Mouse (Mus musculus): ENCODE measurements around the gene Jph3. TPM values are rescaled to one million over a fixed set of nuclear protein-coding genes. Genes with fewer than 3 reads are reported as not detected.

Gene Jph3
- polyA plus RNA-seq, 1 experiment, result 0.20 TPM

DNA sequence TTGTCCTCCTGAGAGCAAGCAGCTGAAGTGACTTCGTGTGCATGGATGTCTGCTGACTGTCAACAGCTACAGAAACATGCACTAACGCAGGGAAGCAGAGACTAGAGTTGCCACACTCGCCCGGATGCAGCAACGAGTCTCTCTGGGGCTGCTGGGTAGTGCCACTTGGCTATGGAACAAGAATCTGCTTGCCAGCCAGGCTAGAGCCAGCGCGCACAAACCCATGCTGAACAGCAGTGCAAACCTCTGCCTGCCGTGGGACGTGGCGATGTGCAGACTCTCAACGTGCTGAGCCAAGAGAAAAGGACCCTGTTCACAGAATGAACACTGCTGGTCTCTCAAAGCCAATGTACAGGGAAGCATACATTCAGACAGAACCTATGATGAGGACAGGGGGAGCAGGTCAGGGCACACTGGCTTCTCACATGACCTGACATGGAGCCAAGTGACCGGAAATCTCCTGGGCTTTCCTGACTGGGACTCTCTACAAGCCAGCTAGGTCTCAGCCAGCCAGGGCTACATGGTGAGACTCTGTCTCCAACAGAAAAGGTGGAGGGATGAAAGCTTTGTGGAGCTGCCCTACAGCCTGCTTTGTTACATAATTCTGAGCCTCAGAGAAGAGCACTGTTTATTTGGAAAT is 82.6 kb downstream of the Jph3 start:
- TF ChIP-seq POLR2A (IDR thresholded peaks at IDR 0.05; ENCODE audit: low read depth, low read length) (no peak), CTCF (conservative IDR thresholded peaks at IDR 0.05; ENCODE audit: insufficient read depth, insufficient read length, low read depth, low read length) (no peak)
- Histone ChIP-seq H3K36me3 (ENCODE audit: control insufficient read depth, insufficient read depth, low read length) (no peaks in the 10 kb centered on the region), H3K4me1 (ENCODE audit: control insufficient read depth, insufficient read depth, low read length) (no peaks in the 10 kb centered on the region), H3K27me3 (replicated peaks; ENCODE audit: control insufficient read depth, insufficient read depth, low read length) (no peaks in the 10 kb centered on the region), H3K4me3 (ENCODE audit: insufficient read depth, low read depth, low read length) (no peak overlapping the region), H3K27ac (ENCODE audit: insufficient read depth, low read depth, low read length) (no peak overlapping the region)
- DNase-seq, result no peak
- 92% methylated on average over 12 of the region's 12 CpGs for WGBS

DNA sequence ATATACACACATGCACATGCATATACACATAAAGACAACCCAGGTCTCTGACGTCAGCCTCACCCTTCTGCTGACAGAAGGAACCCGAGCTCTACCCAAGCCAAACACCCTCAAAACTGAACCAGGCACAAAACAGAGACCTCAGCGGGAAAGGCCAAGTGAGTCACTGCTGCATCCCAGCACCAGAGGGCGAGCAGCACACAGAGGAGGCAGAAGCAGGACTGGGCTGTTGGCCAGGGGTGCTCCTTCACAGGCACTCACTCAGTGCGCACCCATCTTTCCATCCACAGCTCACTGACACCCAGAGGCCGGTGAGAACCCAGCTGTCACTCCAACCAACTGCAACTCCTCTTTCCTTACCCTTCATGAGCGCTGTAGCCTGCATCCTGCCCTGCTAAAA is 88.8 kb downstream of the Jph3 start:
- 80% methylated on average over 7 of the region's 7 CpGs for WGBS
- TF ChIP-seq POLR2A (IDR thresholded peaks at IDR 0.05; ENCODE audit: low read depth, low read length), result no peak
- TF ChIP-seq CTCF (conservative IDR thresholded peaks at IDR 0.05; ENCODE audit: insufficient read depth, insufficient read length, low read depth, low read length), result no peak
- Histone ChIP-seq H3K4me3 (ENCODE audit: insufficient read depth, low read depth, low read length) (no peak overlapping the region), H3K36me3 (ENCODE audit: control insufficient read depth, insufficient read depth, low read length) (no peaks in the 10 kb centered on the region), H3K4me1 (ENCODE audit: control insufficient read depth, insufficient read depth, low read length) (no peaks in the 10 kb centered on the region), H3K27ac (ENCODE audit: insufficient read depth, low read depth, low read length) (no peak overlapping the region), H3K27me3 (replicated peaks; ENCODE audit: control insufficient read depth, insufficient read depth, low read length) (no peaks in the 10 kb centered on the region)
- DNase-seq, result no peak

DNA sequence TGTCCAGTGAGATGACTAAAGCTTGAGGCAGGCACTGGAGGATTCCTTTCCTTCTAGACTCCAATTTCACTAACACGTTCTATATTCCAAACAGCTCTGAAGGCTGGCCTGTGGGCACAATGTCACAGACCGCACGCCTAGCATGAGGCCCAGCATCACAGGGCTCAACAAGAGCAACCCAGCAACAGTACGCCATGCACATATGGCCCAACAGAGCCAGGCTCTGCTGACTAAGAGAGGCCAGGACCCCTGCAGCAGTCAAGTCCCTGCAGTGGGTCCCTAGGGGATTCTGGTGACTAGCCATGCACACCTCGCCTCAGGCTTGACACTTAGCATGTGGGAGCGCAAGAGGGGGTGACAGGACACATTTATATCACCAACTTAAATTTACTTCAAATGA is 91.4 kb downstream of the Jph3 start:
- no peak for TF ChIP-seq CTCF (conservative IDR thresholded peaks at IDR 0.05; ENCODE audit: insufficient read depth, insufficient read length, low read depth, low read length)
- Histone ChIP-seq H3K4me1 (ENCODE audit: control insufficient read depth, insufficient read depth, low read length) (no peaks in the 10 kb centered on the region), H3K27ac (ENCODE audit: insufficient read depth, low read depth, low read length) (no peak overlapping the region), H3K4me3 (ENCODE audit: insufficient read depth, low read depth, low read length) (no peak overlapping the region), H3K36me3 (ENCODE audit: control insufficient read depth, insufficient read depth, low read length) (no peaks in the 10 kb centered on the region), H3K27me3 (replicated peaks; ENCODE audit: control insufficient read depth, insufficient read depth, low read length) (no peaks in the 10 kb centered on the region)
- 85% methylated on average over 6 of the region's 6 CpGs for WGBS
- DNase-seq, result no peak

DNA sequence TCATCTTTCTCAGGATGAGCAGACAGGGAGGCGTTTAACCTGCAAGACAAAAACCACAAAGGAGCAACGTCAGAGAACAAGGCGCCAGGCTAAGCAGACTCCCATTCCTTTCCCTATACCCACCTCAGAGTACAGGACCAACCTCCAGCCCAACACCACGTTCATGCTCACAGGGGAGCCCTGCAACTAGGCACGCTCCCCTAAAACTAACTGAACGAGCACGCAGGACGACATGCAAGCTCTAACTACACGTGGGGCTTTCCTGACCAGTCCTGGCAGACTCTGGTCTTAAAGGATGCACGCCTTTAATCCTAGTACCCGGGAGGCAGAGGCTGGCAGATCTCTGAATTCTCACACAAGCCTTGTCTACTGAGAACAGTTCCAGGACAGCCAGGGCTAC is 91.9 kb downstream of the Jph3 start:
- Histone ChIP-seq H3K4me1 (ENCODE audit: control insufficient read depth, insufficient read depth, low read length) (no peaks in the 10 kb centered on the region), H3K27me3 (replicated peaks; ENCODE audit: control insufficient read depth, insufficient read depth, low read length) (no peaks in the 10 kb centered on the region), H3K36me3 (ENCODE audit: control insufficient read depth, insufficient read depth, low read length) (no peaks in the 10 kb centered on the region), H3K27ac (ENCODE audit: insufficient read depth, low read depth, low read length) (no peak overlapping the region), H3K4me3 (ENCODE audit: insufficient read depth, low read depth, low read length) (no peak overlapping the region)
- no peak for TF ChIP-seq POLR2A (IDR thresholded peaks at IDR 0.05; ENCODE audit: low read depth, low read length)
- TF ChIP-seq CTCF (conservative IDR thresholded peaks at IDR 0.05; ENCODE audit: insufficient read depth, insufficient read length, low read depth, low read length), result no peak
- 79% methylated on average over 11 of the region's 11 CpGs for WGBS
- no peak for DNase-seq

DNA sequence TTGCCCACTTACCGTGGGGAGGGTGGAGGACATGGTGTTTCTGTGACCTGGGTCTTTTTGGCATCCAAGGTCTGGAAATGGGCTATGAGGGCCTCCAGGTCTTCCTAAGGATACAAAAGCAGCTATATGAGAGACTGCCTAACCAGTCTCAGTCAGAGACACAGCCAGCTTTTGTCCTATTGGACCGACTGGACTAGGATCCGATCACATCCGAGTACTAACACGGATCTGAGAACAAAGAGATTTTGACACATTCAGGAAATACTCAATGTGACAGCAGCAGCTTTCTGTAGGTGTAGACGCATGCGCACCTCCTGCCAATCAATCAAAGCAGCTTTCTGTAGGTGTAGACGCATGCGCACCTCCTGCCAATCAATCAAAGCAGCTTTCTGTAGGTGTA is 92.3 kb downstream of the Jph3 start:
- TF ChIP-seq CTCF (conservative IDR thresholded peaks at IDR 0.05; ENCODE audit: insufficient read depth, insufficient read length, low read depth, low read length) (no peak), POLR2A (IDR thresholded peaks at IDR 0.05; ENCODE audit: low read depth, low read length) (no peak)
- no peak for DNase-seq
- 83% methylated on average over 9 of the region's 9 CpGs for WGBS
- Histone ChIP-seq H3K4me3 (ENCODE audit: insufficient read depth, low read depth, low read length) (no peak overlapping the region), H3K27ac (ENCODE audit: insufficient read depth, low read depth, low read length) (no peak overlapping the region), H3K27me3 (replicated peaks; ENCODE audit: control insufficient read depth, insufficient read depth, low read length) (no peaks in the 10 kb centered on the region), H3K36me3 (ENCODE audit: control insufficient read depth, insufficient read depth, low read length) (no peaks in the 10 kb centered on the region), H3K4me1 (ENCODE audit: control insufficient read depth, insufficient read depth, low read length) (no peaks in the 10 kb centered on the region)

DNA sequence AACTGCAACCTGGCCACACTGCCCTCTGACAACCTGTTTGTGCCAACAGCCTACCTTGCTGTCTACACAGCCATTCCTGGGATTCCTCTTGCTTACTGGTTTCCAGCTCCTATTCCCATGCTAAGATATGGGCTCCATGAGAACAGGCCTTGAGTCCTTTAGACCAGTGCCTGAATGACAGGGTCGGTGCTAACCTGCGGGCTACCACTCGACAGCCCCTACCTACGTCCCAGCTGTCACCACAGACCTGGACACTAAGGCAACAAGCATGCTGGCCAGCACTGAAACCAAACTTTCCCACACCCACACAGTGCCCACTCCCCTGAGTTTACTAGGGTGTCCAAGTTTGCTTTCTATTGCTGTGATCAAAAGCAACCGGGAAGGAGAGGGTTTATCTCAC is 98.3 kb downstream of the Jph3 start:
- WGBS, result 81% methylated on average over 5 of the region's 5 CpGs
- TF ChIP-seq POLR2A (IDR thresholded peaks at IDR 0.05; ENCODE audit: low read depth, low read length) (no peak), CTCF (conservative IDR thresholded peaks at IDR 0.05; ENCODE audit: insufficient read depth, insufficient read length, low read depth, low read length) (no peak)
- H3K4me3 ChIP-seq (ENCODE audit: insufficient read depth, low read depth, low read length), result no peak overlapping the region

DNA sequence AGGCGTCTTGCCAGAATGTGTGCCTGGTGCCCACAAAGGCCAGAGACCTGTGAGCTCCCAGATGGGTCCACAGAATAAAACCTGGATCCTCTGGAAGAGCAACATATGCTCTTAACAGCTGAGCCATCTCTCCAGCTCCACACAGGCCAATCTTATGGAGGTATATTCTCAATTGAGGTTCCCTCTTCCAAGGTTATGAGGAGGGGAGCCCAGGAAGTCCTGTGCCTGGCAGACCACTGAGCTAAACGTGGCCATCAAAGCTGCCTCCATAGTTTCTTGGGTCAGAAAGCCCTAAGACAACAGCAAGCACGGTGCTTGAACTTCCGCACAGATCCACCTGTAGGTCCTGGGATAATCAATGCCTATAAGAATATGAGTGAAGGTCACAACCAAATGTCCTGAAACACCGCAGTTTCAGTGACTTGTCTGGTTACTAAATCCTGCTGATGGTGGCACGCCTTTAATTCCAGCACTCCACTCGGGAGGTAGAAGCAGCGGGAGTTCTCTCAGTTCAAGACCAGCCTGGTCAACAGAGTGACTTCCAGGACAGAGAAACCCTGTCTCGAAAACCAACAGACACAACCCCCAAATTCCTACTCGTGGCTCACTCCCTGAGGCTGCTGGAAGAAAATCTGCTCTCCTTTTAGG is 99.1 kb downstream of the Jph3 start:
- WGBS, result 28% methylated on average over 10 of the region's 10 CpGs

More for the DNA sequence above, 98.3 kb downstream of the Jph3 start:
- Histone ChIP-seq H3K4me1 (ENCODE audit: control insufficient read depth, insufficient read depth, low read length) (peaks cover 10% of the 10 kb centered on the region; the same call in 1 of the 2 replicates), H3K36me3 (ENCODE audit: control insufficient read depth, insufficient read depth, low read length) (no peaks in the 10 kb centered on the region), H3K27ac (ENCODE audit: insufficient read depth, low read depth, low read length) (no peak overlapping the region), H3K27me3 (replicated peaks; ENCODE audit: control insufficient read depth, insufficient read depth, low read length) (no peaks in the 10 kb centered on the region)
- no peak for DNase-seq

More for the DNA sequence above, 99.1 kb downstream of the Jph3 start:
- no peak for DNase-seq
- H3K4me3 ChIP-seq (ENCODE audit: insufficient read depth, low read depth, low read length), result peak overlapping the region; percentile 63
- H3K36me3 ChIP-seq (ENCODE audit: control insufficient read depth, insufficient read depth, low read length), result no peaks in the 10 kb centered on the region
- no peaks in the 10 kb centered on the region for H3K27me3 ChIP-seq (replicated peaks; ENCODE audit: control insufficient read depth, insufficient read depth, low read length)
- H3K27ac ChIP-seq (ENCODE audit: insufficient read depth, low read depth, low read length), result no peak overlapping the region
- peaks cover 10% of the 10 kb centered on the region; the same call in 1 of the 2 replicates for H3K4me1 ChIP-seq (ENCODE audit: control insufficient read depth, insufficient read depth, low read length)
- TF ChIP-seq CTCF (conservative IDR thresholded peaks at IDR 0.05; ENCODE audit: insufficient read depth, insufficient read length, low read depth, low read length), result no peak
- TF ChIP-seq POLR2A (IDR thresholded peaks at IDR 0.05; ENCODE audit: low read depth, low read length), result no peak

Data from kidney, adult 2 months (tissue).